Mouse (Mus musculus) ES-CJ7 (cell line): Measurements from ENCODE around the gene Ufsp2.

Experiments
- DNase-seq: peaks from one replicate; pipeline ENCODE4 v3.0.0; 2011; ENCODE audit warnings: low read depth, low spot score

Gene Ufsp2

DNA sequence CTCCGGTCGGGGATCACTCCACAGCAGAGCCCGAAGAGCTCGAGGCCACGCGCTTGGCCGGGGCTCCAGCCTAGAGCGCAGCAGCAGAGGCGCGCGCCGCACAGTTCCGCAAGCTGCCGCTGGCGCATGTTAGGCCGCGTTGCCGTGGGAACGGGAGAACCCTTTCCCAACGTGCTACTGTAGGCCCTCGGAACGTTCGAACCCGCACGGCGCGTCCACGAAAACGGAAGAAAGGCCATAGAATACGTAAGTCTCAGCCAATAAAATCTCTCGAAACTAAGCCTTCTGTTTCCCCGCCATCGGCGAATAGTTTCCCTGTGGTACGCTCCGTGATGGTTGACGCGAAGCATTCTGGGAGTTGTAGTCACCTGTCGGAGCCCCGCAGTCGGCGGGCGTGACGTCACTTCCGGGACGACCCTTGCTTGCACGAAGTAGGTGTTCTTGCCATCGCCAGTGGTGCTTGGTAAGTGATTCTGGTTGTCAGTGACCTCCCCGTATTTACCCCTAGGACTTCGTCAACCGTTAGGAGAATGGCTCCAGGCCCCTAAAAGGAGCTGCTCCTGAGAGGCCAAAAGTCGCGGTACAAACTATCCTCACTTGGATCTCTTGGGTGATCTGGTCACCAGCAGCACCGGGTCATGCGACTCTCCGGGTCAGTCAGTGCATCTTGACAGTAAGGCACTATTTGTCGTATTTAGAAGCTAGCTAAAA, at the start of gene Ufsp2, which contains the start of gene 1700029J07Rik:
Gene Ufsp2, plus strand, starts transcription at position 403 of the 711 bp plus-strand sequence.
Gene 1700029J07Rik, minus strand, starts transcription at position 127 of the 711 bp plus-strand sequence.
- peak; percentile 98 for DNase-seq

DNA sequence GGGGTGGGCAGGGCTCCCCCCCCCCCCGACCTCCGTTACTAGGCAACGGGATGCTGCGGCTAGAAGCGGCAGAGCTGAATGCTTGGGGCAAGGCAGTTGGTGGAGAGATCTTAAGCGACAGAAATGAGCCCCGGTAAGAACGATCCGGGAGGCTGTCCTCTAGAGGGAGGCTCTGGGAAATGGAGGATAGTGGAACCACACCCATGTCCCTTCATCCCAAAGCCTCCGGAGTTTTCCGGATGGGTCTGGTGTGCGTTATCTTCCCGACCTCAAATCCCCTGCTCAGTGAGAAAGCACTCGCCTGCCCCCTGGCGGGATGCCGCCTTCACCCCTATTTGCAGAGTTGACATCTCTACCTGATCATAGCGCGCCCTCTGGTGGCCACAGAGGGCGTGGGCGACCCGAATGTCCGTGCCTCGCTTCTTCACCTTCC, 40.7 kb upstream of the Ufsp2 start, which contains the start of gene Ccdc110:
Gene Ccdc110, plus strand, starts transcription at position 38 of the 433 bp plus-strand sequence.
- DNase-seq = peak; percentile 97

GRCm38 (mm10) chr8:45936986-45937385, 38.3 kb upstream of the Ufsp2 start:
- no peak for DNase-seq

- no peak for DNase-seq
Measured at GRCm38 (mm10) chr8:45946283-45946682, 29.0 kb upstream of the Ufsp2 start.

DNA sequence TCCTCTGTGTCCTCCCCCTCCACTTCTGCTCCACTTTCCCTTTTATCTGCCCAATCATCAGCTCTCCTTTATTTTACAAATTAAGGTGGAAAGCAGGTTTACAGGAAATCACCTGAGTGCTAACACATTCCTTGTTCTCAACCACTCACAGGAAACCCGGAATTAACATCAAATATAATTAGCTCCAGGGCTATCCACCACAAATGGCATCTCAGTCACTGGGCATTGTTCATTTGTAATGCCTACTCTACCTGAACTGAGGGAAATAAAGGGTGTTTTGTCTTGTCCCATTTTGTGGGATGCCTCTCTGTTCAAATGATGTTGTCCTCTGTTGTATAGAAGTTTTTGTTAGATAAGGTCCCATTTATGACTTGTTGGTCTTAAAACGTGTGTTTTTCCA, 24.7 kb upstream of the Ufsp2 start:
- peak; percentile 53 for DNase-seq

DNA sequence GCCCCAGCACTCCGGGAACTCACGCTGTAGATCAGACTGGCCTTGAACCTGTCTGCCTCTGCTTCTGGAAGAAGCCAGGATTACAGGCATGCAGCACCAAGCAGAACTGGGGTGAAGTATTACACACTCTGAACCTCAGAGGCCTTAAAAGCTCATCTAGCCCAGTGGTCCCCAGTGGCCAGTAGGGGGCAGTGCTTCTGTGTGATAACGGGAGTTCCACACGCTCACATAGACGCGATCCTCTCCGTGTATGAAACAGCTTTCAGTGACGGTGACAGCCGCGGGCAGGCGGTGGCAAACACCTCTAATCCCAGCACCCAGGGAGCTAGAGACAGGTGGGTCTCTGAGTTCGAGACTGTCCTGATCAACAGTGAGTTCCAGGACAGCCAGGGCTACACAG, 4.4 kb upstream of the Ufsp2 start:
- DNase-seq = peak; percentile 62

- no peak for DNase-seq
Measured at GRCm38 (mm10) chr8:45973988-45974505, 1.3 kb upstream of the Ufsp2 start.

- DNase-seq = no peak
Measured at GRCm38 (mm10) chr8:45975837-45976468, 625 bp downstream of the Ufsp2 start.

DNA sequence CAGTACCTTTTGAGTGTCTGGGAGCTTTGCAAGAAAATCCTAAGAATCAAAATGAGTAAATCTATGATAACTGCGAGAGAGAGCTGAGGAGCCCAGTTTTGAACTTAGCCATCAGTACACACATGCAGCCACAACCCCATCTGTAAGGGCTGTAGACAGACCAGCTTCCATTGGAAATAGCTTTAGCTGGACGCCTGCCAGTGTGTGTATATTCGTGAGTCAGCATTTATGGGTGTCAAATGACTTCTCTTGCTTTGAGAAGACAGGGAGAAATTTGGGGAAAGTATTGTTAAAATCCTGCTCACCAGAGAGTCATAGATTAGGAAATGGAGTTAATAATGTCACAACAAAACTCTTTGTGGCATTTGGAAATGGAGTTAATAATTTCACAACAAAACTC, 11.3 kb downstream of the Ufsp2 start:
- no peak for DNase-seq

DNA sequence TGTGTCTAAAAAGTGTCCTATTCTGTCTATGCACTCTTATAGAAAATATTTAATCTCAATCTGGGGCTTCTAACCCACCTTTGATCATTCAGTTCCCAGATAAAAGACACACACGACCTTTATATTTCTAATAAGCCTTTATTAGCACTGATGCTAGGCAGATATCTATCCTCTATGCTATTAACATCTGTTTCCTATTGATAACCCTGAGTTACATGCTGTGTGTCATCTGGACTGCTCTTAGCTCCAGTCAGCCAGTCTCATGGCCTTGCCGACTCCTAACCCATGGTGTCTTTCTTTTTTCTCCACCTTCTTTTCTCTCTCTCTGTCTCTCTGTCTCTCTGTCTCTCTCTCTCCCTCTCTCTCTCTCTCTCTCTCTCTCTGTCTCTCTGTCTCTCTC, 12.9 kb downstream of the Ufsp2 start:
- DNase-seq = no peak

GRCm38 (mm10) chr8:45990631-45991310, 15.4 kb downstream of the Ufsp2 start:
- DNase-seq = no peak

DNA sequence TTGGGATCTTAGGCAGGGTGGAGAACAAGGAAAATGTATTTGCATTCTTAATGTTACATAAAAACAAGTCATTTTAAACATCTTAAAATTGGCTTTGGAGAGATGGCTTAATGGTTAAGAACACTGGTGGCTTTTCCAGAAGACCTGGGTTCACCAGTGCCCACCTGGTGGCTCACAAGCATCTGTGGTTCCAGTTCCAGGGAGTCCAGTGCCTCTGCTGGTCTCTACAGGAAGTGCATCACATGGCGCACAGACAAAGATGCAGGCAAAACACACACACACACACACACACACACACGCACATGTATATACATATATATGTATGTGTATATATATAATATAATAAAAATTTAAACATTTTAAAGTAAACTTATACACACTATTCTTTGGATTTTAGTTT, 18.8 kb downstream of the Ufsp2 start:
- peak; percentile 79 for DNase-seq

GRCm38 (mm10) chr8:45995576-45995975, 20.2 kb downstream of the Ufsp2 start:
- no peak for DNase-seq

DNA sequence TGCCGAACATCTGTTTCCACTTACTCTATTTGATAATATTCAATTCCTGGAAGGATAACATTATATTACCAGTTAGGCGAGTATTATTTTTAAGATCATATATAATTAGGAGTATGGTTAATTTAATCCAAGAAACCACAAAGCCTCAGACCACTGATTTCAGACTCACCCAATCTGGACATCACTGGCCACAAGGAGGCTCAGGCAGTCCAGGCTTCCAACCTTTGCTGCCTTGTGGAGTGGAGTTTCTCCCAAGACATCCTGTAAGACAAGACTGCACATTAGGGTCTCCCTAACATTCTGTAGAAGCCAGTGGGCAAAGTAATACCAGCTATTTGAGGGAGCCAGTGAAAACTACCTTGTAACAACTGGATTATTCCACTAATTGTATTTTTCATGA, 22.9 kb downstream of the Ufsp2 start:
- no peak for DNase-seq

GRCm38 (mm10) chr8:45999138-45999783, 23.9 kb downstream of the Ufsp2 start, which contains the start of gene Lrp2bp:
TSS of gene Lrp2bp (plus strand) at chr8:45999303.
- DNase-seq = peak; percentile 66

- peak; percentile 99 for DNase-seq
Measured at GRCm38 (mm10) chr8:45999784-46000705, 24.7 kb downstream of the Ufsp2 start.

DNA sequence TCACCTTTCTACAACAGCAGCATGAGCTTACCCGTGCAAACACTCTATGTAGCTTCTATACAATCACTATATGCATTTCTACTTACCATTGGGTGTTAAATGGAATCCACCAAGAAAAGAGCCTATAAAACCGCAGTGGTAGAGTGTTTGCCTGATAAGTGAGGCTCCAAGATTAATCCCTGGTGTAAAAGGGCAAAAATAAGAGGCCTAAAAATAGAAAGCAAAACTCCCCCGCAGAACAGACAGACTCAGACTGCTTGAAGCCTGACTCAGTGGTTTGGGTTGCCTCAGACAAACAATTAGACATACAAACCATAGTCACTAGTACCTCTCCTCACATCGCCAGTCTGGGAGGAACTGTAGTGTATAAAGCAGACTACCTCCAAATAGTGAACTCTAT, 30.3 kb downstream of the Ufsp2 start, which contains the start of gene Ankrd37:
Gene Ankrd37, minus strand, starts transcription at position 112 of the 400 bp plus-strand sequence.
- DNase-seq = no peak

DNA sequence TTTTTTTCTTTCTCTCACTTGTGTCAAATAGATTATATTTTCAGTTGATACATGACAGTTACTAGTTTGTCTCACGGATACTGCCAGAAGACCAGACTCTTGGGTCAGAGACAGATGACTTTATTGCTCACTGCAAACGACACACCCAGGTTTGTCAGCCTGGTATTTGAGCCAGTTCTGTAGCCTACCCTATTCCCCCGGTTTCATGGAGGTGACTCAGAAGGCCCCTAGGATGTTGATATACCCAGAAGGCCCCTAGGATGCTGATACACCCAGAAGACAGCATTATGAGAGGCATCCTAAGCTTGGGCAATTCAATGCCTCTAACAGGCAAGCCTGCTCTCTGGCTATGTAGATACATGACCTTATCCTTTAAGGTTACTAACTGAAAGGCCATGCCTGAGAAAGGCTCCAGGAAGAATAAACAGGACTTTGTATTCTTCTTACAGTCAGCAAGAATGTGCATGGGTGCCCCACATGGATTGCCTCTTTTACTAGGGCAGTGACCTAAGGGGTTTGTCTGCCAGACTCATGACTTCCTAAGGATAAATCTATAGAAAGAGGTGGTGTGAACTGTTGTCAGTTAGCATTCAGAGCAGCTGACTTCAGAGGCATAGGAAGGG, 31.8 kb downstream of the Ufsp2 start:
- no peak for DNase-seq

- peak; percentile 28 for DNase-seq
Measured at GRCm38 (mm10) chr8:46010306-46010705, 35.0 kb downstream of the Ufsp2 start.
